Mouse (Mus musculus) neural tube, embryonic 15.5 days (tissue): ENCODE results near the gene Gm14295. TPM values are rescaled to one million over a fixed set of nuclear protein-coding genes. Genes with fewer than 3 reads are reported as not detected.
"Not testable (repeated sequence)": the region's sequence is repeated elsewhere in the genome, so short reads cannot be mapped to it uniquely, and the experiment has no call there.

ENCODE experiments used
- ATAC-seq: fragments of 200-750 bp; cut with Nextera tagmentation; 2 replicates; pipeline ENCODE4 v1.8.0; 2017; ENCODE audit warnings: mild to moderate bottlenecking, moderate TSS enrichment, moderate library complexity; ENCODE audit not compliant: low FRiP score
- H3K27ac ChIP-seq: fragments of 300-500 bp; sonication (generic); replicated peaks from 2 replicates; pipeline ENCODE4 v1.5.1; 2015; ENCODE audit warnings: mild to moderate bottlenecking, inconsistent platforms
- H3K27me3 ChIP-seq: fragments of 300-500 bp; sonication (generic); replicated peaks from 2 replicates; pipeline ENCODE4 v1.6.1; 2015; ENCODE audit warnings: inconsistent platforms
- H3K36me3 ChIP-seq: fragments of 300-500 bp; sonication (generic); 2 replicates; pipeline ENCODE4 v1.6.1; 2015; ENCODE audit warnings: inconsistent platforms
- H3K4me1 ChIP-seq: fragments of 300-500 bp; sonication (generic); 2 replicates; pipeline ENCODE4 v1.6.1; 2015; ENCODE audit warnings: inconsistent platforms
- H3K4me2 ChIP-seq: fragments of 300-500 bp; sonication (generic); 2 replicates; pipeline ENCODE4 v1.6.1; 2015; ENCODE audit warnings: inconsistent platforms, mild to moderate bottlenecking, moderate library complexity
- H3K4me3 ChIP-seq: fragments of 300-500 bp; sonication (generic); replicated peaks from 2 replicates; pipeline ENCODE4 v1.5.1; 2015; ENCODE audit warnings: mild to moderate bottlenecking, inconsistent platforms
- H3K9ac ChIP-seq: fragments of 300-500 bp; sonication (generic); replicated peaks from 2 replicates; pipeline ENCODE4 v1.6.1; 2015; ENCODE audit warnings: mild to moderate bottlenecking, inconsistent platforms
- H3K9me3 ChIP-seq: fragments of 300-500 bp; sonication (generic); replicated peaks from 2 replicates; pipeline ENCODE4 v1.6.1; 2016; ENCODE audit warnings: inconsistent platforms
- WGBS: fragments of 180-500 bp; shearing (Covaris S2); methylation state at CpG from one replicate; pipeline ENCODE4 v1.1.7; 2015; ENCODE audit warnings: mixed read lengths; 5-methylcytosine and 5-hydroxymethylcytosine counted together
- polyA plus RNA-seq: library from polyadenylated mRNA; unstranded; fragments of >200 nt; fragmentation: Nextera tagmentation; extraction: Ambion mirVana; gene quantifications from 2 replicates; pipeline ENCODE4 v1.2.1, GENCODE M21; 2015

Gm14295 gene
- polyA plus RNA-seq = 7.8 and 9.4 TPM in 2 replicates

GRCm38 (mm10) chr2:176798312-176798711 is at the start of gene Gm14295:
Gm14295 (plus strand) TSS chr2:176798612.
- H3K9ac ChIP-seq, ATAC-seq, H3K27ac ChIP-seq, H3K4me1 ChIP-seq, H3K9me3 ChIP-seq, H3K36me3 ChIP-seq, H3K27me3 ChIP-seq: not testable (repeated sequence)
- peak within 1 kb of the TSS; percentile 48 for H3K4me2 ChIP-seq
- no CpG with 5 or more reads among the region's 6 CpGs for WGBS
- H3K4me3 ChIP-seq = peak within 1 kb of the TSS; percentile 39

GRCm38 (mm10) chr2:176798785-176799184 is 373 bp downstream of the Gm14295 start:
- not testable (repeated sequence) for H3K4me1 ChIP-seq, H3K9ac ChIP-seq, H3K27me3 ChIP-seq, H3K9me3 ChIP-seq, ATAC-seq, H3K36me3 ChIP-seq, H3K27ac ChIP-seq
- peak overlapping the region; percentile 48 for H3K4me2 ChIP-seq
- 28% methylated on average over 15 of the region's 15 CpGs for WGBS
- peak overlapping the region; percentile 39 for H3K4me3 ChIP-seq

- WGBS = 86% methylated on average over 1 of the region's 3 CpGs
- H3K4me2 ChIP-seq, H3K9me3 ChIP-seq, H3K27ac ChIP-seq, H3K36me3 ChIP-seq, H3K27me3 ChIP-seq, H3K4me3 ChIP-seq, H3K4me1 ChIP-seq, H3K9ac ChIP-seq, ATAC-seq: not testable (repeated sequence)
These were observed 32.4 kb downstream of the Gm14295 start, which contains the start of gene Gm14408 for GRCm38 (mm10) chr2:176830840-176831239. Gm14408 (plus strand) TSS chr2:176831140.

Other genes with a start within 250 kb of the Gm14295 start
- 12.3 and 28.7 TPM in 2 replicates for gene Gm14308, start 162.3 kb upstream of the Gm14295 start, polyA plus RNA-seq
- 9.7 and 16.4 TPM in 2 replicates for gene Zfp973, start 128.1 kb upstream of the Gm14295 start, polyA plus RNA-seq
- gene Gm14305, start 90.3 kb upstream of the Gm14295 start, polyA plus RNA-seq = 38.8 and 43.4 TPM in 2 replicates
- not detected in 2 replicates for gene Gm14408, start 32.5 kb downstream of the Gm14295 start, polyA plus RNA-seq
- 6.2 and 11.4 TPM in 2 replicates for gene Gm14296, start 129.2 kb downstream of the Gm14295 start, polyA plus RNA-seq
- 7.7 and 9.7 TPM in 2 replicates for gene Gm14419, start 202.3 kb downstream of the Gm14295 start, polyA plus RNA-seq